Mouse (Mus musculus) adrenal gland, adult (tissue): ENCODE data around the gene Arl2bp.

Experiments
- DNase-seq, 2 experiments: peaks; one replicate each; pipeline ENCODE4 v3.0.0; 2022 to 2023; ENCODE audit warnings: low spot score in 1 of 2; ENCODE audit not compliant: inconsistent age in 2 of 2

Gene Arl2bp

DNA sequence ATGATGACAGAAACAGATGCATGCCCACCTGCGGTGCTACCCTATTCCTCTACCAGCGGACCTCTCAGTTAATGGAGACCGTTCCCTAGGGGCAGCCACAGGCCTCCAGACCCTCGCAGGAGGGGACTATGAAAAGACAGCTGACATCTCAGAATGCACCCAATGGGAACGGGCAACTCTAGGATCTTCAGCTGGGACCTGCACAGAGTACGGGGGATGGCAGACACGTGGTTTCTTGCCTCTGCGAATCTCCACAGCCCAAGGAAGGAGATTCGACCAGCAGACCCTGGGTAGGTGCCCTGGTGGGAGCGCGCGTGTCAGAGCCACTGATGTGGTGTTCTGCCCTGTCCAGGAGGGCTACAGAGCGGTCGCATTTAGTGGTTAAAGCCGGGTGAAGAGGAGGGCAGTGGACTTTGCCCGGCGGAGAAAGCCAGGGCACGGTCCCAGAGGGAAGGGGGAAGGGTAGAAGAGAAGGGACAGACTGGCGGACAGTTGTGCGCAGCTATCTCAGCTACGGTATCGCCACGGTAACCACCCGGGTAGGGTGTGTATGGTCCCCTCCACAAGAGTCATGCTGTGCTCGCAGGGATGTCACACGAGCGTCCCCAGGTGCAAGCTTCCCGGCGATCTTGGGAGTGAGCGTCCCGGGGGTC, 29.1 kb downstream of the Arl2bp start:
- DNase-seq = peak in 1 of 2 experiments; percentile 11

DNA sequence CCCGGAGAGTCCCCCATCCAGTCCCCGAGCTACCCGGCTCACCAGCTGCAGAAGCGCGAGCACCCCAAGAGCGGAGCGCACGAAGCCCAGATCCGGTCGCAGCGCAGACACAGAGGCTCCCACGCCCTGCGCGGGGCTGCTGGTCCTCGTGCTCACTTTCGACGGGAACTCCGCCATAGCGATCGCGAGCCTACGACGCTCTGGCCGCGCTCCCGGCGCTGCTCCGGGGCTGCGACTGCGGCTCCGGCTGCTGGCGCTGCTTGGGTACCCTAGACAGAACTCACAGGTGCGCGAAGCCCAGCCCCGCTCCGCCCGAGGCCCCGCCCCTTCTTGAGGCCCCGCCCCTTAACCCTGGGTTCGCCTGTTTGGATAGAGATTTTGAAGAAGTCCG, 29.6 kb downstream of the Arl2bp start, which contains the start of gene Pllp:
TSS of gene Pllp (minus strand) at position 285 of the 391 bp plus-strand sequence.
- DNase-seq = peak; percentile 27 to 71

DNA sequence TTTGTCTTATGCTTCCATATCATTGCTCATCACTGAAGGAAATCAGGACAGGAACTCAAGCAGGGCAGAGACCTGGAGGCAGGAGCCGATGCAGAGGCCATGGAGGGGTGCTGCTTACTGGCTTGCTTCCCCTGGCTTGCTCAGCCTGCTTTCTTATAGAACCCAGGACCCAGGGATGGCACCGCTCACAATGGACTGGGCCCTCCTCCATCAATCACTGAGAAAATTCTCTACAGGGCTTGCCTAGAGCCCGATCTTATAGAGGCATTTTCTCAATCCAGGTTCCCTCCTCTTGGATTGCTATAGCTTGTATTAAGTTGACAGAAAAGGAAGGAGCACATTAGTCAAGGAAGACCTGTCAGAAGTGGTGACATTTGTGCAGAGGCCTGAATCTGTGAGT, 30.2 kb downstream of the Arl2bp start:
- no peak for DNase-seq

DNA sequence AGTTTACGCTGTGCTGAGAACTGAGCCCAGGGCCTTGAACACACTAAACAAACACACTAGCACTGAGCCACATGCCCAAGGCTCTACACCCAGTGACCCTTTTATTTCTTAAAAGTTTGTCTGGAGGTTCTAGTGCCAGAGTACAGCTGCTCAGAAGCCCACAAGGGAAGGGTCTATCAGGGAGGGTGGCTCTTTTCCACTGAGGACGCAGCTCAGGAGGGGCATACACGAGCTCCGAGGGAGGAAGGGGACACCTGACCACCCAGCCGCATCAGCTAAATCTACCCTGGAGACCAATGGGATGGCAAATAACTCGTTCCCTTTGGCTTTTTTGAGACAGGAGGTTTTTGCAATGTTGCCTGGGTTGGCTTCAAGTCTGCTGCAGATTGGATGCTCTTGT, 31.6 kb downstream of the Arl2bp start:
- DNase-seq = no peak

DNA sequence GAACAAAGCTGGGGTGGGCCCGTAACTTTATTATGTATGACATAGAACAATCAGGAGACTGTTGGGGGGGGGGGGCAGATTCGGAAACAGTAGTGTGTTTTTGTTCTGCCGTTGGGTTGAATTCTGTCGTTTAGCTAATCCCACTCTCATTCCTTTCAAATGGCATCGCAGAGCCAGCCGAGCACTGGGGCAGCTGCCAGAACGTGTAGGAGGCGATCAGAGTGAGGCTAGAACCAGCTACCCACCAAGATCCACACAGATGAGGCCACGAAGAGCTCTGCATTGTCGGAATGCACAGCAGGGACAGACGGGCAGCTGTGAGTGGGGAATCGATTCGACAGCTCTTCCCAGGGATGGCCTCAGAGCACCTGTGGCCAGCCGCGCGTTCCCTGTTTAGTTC, 33.0 kb downstream of the Arl2bp start:
- peak in 1 of 2 experiments; percentile 5 for DNase-seq

DNA sequence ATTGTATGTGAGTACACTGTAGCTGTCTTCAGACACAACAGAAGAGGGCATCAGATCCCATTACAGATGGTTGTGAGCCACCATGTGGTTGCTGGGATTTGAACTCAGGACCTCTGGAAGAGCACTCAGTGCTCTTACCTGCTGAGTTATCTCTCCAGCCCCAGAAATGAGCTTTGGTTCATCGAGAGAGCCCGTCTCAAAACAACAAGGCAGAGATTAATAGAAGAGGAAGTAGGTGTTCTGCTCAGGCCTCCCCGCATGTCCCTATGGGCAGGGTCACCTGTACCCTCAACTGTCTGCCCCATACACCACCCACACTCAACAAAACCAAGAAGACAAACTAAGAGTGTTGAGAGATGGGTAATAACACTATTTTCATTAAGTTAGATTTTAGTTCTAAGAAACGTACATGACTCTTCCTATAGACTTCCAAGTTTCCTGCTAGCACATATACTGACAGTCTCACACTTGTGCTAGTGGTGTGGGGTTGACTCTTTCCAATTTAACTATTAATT, 34.1 kb downstream of the Arl2bp start:
- DNase-seq = no peak

DNA sequence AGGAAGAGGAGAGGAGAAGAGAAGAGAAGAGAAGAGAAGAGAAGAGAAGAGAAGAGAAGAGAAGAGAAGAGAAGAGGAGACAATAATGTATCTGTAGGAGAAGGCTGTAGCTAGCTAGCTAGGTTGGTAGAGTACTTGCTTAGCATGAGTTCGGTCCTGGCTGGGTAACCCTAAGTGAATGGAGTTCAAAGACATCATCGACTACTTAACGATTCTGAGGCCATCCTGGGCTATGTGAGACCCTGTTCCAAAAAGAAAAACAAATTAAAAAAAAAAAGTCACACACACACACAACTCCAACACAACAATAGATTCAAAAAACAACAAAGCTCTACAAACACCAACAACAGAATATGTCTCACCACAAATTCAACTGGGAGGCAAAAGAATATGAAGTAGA, 35.8 kb downstream of the Arl2bp start:
- no peak for DNase-seq

DNA sequence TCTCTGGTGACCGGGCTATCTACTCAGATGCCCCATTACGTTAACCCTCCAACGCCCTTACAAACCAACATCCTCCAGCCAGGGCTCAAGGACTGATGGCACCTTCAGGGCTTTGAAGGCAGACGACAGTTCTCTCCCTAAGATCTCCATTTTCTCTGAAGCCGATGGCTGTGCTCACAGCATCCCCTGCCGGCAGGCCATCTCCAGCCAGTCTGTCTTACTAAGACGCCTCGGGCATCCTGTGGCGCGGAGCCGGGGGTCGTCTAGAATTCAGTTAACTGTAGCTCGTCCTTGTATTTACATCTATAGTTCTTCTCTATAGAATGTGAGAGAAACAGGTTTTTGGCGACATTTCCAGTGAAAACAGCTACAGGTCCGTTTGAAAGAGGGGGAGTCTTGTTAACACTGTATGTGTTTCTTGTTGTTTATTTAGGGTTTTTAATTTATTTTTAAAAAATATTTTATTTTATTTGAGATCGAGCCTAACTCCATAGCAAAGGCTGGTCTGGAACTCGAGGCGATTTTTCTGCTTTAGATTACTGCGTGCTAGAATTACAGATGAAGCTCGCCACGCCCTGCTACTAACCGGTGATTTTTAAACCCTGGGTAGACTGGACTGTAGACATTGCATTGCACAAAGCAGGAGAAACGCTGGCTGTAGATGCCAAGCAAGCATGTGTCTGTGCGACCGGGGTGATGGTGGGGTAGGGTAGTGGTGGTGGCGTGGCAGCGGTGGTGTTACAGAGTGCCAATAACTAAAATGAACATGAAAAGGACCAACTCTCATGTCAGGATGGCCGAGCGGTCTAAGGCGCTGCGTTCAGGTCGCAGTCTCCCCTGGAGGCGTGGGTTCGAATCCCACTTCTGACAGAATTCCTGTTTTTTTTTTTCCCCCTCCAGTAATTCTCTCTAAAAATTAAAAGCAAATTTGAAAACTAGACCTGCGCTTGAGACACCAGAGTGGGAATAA, 36.7 kb downstream of the Arl2bp start:
- peak; percentile 86 to 95 for DNase-seq

DNA sequence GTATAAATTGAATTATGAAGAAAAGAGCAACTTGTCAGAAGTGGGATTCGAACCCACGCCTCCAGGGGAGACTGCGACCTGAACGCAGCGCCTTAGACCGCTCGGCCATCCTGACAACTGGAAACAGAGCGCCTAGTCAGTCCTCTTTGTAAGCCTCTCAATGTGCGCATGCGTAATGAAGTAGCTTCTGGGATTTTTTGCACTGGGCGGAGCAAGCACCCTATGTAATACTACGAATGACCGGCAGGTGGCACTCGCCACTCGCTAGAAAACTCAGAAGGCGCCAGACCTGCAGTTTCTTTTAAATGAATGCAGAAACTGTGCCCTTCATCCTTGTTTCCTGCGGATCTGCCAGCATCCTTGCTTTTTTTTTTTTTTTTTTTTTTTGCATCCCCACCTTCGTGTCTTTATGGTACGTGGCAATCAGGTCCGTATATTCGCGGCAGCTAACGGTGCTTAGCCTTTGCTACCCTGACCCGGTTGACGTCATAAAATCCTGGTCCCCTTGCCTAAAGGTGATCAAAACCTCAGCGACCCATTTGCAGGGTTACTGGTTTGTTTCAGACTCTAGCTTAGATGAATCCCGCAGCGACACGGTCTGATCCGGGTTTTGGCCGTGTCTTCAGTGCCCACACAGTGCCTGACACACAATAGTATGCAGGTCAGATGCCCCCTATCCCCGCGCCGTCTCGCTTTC, 37.7 kb downstream of the Arl2bp start:
- peak; percentile 97 to 100 for DNase-seq

DNA sequence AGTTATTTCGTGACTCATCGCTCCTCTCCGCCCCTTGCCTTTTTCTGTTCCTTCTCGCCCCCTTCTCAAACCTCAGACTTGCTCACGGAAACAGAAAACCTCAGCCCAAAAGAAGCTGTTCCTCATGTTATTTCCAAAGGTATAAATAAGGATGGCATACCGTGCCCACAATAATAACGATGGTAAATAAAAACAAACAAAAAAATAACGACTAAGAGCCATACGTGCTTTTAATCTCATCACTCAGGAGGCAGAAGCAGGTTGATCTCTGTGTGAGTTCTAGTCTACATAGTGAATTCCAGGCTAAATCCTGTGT, 38.2 kb downstream of the Arl2bp start:
- DNase-seq = no peak

DNA sequence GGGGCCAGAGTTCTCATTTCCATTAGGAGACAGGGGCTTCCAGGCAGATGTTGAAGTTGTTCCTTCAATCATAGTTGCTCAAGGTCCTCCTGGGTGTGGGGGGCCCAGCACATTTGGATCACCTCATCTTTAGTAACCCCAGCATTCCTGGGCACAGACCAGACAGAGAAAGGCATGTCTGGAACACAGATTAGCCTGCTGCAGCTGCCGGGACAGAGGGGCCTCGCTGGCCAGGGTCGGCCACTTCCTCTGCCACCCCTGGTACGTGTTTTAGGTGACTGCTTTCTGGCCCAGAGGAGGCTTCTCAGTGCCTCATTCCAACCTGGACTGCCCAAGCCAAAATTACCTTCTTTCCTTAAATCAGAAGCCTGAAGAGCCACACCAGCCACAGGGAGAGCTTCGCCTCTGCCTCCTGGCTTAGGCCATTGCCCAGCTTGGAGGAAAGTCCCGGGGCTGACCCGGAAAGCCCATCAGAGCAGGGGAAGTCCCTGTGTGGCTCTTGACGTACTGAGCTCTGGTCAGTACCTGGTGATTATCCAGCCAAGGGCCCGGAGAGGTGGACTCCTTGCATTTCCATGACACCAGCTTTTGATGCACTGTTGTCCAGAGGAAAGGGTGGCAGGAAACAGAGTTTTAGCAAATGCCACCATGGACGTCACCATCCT, 39.3 kb downstream of the Arl2bp start:
- DNase-seq = peak; percentile 28 to 53

DNA sequence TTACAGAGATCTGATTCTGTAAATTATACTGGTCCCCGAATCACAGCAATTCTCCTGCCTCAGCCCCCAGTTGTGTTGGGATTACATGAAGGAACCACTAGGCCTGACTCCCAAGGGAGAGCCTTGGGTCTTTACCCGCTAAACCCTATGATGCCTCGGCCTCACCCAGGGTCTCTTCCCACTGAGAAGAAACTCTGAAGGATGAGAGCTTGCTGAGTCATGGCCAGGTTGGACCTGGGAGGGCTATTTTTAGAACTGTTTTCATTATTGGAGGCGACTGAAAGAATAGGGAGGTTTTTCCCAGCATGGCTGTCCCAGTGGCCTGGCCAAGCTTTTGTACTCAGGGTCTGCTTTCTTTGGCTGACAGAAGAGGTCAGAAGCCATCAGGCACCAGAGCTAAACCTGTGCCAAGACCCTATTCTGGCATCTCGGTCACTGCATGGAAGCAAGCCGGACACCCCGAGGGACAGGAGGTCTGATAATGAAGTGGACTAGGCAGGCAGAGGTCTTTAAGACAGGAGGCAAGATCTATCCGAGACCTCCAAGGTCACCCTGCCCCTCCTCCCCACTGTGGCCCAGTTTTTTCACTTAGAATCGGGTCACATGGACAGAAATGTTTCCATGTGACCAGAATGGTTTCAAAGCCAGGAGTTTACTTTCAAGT, 40.5 kb downstream of the Arl2bp start:
- peak; percentile 78 to 90 for DNase-seq

DNA sequence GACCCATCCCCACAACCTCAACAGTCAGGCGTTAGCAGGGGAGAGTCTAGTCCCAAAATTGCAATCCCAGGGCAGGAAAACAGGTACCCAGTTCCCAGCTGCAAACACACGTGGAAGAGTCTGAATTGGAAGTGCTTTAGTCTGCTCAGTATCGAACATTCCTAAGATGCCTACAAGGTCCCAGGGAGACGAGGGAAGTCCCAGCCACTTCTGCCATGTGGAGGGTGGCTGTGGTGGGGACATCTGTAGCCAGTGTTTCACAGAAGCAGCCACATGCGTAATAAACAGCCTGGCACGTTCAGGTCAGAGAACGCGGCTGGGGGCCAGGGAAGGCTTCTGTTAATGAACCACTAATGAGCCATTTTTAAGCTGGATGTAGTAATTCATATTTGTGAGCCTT, 43.9 kb downstream of the Arl2bp start:
- no peak for DNase-seq

DNA sequence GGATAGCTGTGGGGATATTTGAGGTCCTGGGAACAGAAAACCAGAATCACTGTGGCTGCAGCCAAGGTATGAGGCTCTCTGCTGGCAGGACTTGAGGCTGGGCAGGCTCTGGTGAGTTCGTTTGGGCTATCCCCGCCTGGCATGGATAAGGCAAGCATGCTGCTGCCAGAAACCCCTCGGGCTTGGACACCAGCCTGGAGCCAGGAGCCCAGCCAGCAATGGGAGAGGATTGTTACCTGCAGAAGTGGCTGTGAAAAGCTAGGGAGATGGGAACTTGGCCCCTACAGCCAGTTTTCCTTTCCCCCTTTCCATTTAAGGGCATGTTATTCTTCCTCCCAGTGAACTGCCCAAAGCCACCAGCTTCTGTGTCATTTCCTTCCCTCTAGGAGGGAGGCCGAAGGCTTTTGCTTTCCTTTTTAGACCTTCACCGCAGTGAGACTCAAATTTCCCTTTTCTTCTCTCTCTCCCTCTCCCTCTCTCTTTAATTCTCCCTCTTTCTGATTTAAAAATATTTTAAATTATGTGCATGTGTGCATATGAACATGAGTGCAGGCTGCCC, 44.8 kb downstream of the Arl2bp start:
- DNase-seq = peak in 1 of 2 experiments; percentile 59

DNA sequence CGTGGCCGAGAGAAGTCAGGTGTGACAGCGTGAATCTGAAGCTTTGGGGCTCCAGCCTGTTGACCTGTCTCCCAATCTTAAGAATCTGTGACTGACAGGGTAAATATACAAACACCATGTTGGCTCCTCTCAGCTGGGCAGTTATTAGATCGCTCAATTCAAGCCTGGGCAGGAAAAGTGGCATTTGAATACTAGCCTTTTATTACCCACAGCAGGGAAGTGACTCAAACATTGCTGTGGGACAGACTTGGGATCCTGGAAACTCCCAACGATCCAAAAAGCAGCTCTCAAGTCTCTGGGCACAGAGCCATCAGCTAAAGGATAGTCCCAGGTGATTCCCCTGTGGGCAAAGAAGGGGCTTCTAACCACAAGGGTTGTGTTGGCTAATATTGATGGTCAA, 48.2 kb downstream of the Arl2bp start:
- DNase-seq = peak in 1 of 2 experiments; percentile 21

DNA sequence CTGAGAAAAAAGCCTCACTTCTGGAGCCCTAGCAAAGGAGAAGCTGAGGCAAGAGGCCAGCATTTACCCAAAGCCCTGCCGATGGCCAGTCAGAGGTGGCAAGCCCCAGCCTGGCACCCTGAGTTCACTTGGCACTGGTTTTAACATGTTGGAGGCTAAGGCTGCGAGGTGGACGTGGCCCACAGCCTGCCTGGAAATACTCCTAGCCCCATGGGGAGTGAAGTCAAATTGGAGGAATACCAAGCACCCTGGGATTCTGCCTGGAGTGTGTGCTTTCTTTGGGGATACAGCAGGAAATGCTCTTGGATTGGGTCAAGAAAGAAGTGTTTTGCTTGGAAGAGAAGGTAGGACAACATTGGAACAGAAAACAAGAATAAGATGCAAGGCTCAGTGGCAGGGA, 49.5 kb downstream of the Arl2bp start:
- peak in 1 of 2 experiments; percentile 48 for DNase-seq

DNA sequence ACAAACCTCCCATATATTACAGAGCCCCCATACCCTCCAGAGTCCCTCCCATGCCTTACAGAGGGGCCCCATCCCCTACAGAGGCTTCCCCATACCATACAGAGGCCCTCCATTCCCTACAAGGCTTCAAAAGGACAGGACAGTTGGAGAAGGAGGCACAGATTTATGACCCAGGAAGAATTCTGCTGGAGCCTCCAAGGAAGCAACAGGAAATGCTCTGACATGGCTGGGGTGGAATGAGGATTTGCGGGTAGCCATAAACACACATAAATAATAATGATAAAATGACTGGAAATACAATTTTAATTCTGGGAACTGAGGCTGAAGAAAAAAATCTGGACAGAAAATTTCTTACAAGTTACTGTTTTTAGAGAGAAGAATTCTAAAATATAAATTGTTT, 50.4 kb downstream of the Arl2bp start:
- DNase-seq = no peak
